Mouse (Mus musculus): ENCODE measurements around the gene Btla. TPM values are rescaled to one million over a fixed set of nuclear protein-coding genes. Genes with fewer than 3 reads are reported as not detected.

Gene Btla
- total and polyA plus RNA-seq, 2 experiments: 0.31 to 0.92 TPM

- TF ChIP-seq POLR2A (IDR thresholded peaks at IDR 0.05; ENCODE audit: extremely low read depth, insufficient read depth, low read length) (no peak), CTCF (IDR thresholded peaks at IDR 0.05; ENCODE audit: low read depth, low read length) (no peak)
- H3K79me2 ChIP-seq (ENCODE audit: control insufficient read depth, insufficient read depth, low read length): no peaks in the 10 kb centered on the region
- no peak overlapping the region for H3K4me3 ChIP-seq (ENCODE audit: insufficient read depth, low read depth, low read length)
- 0 out of 2 replicates have a peak, but pooled peaks cover 2% of the 10 kb centered on the region for H3K27me3 ChIP-seq (ENCODE audit: control insufficient read depth, insufficient read depth, low read length)
- no peak overlapping the region for H3K9ac ChIP-seq (ENCODE audit: low read depth, low read length)
- no peaks in the 10 kb centered on the region for H3K4me1 ChIP-seq (ENCODE audit: control insufficient read depth, insufficient read depth, low read length)
- no peak for DNase-seq (ENCODE audit: extremely low read depth, low read depth, low spot score)
- no peaks in the 10 kb centered on the region for H3K36me3 ChIP-seq (ENCODE audit: control insufficient read depth, insufficient read depth, low read length)
- H3K27ac ChIP-seq (replicated peaks; ENCODE audit: insufficient read depth, low read depth, low read length): no peak overlapping the region
These were observed 37.9 kb downstream of the Btla start for GRCm38 (mm10) chr16:45262051-45262450.

DNA sequence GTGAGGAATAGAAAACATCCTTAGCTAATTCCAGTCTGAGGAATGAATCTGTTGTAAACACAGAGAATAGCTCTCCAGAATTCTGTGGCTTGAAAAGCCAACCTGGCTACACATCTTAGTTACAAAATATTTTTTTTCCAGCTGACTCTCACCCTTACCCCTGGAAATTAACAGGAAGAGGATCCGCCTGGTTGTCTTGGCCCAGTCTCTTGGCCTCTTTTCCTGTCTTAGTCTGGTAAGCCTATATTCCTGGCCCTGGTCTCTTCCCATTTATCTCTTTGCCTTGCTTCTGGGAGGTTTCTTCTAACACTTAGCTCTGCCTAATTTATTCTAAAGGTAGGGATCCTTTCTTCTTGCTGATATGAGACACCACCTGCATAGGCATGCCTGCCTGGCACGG, 45.8 kb downstream of the Btla start:
- 40% methylated on average over 2 of the region's 2 CpGs for WGBS
- Histone ChIP-seq H3K27me3 (ENCODE audit: control insufficient read depth, insufficient read depth, low read length) (no peaks in the 10 kb centered on the region), H3K79me2 (ENCODE audit: control insufficient read depth, insufficient read depth, low read length) (no peaks in the 10 kb centered on the region), H3K9ac (ENCODE audit: low read depth, low read length) (no peak overlapping the region), H3K27ac (replicated peaks; ENCODE audit: insufficient read depth, low read depth, low read length) (no peak overlapping the region), H3K4me1 (ENCODE audit: control insufficient read depth, insufficient read depth, low read length) (no peaks in the 10 kb centered on the region; the same call in 1 of the 2 replicates), H3K4me3 (ENCODE audit: insufficient read depth, low read depth, low read length) (no peak overlapping the region), H3K36me3 (ENCODE audit: control insufficient read depth, insufficient read depth, low read length) (no peaks in the 10 kb centered on the region)
- TF ChIP-seq CTCF (IDR thresholded peaks at IDR 0.05; ENCODE audit: low read depth, low read length) (no peak), POLR2A (IDR thresholded peaks at IDR 0.05; ENCODE audit: extremely low read depth, insufficient read depth, low read length) (no peak)
- no peak for DNase-seq (ENCODE audit: extremely low read depth, low read depth, low spot score)

GRCm38 (mm10) chr16:45283093-45283492, 59.0 kb downstream of the Btla start:
- H3K4me1 ChIP-seq (ENCODE audit: control insufficient read depth, insufficient read depth, low read length): no peaks in the 10 kb centered on the region
- H3K27ac ChIP-seq (replicated peaks; ENCODE audit: insufficient read depth, low read depth, low read length): no peak overlapping the region
- no peaks in the 10 kb centered on the region for H3K36me3 ChIP-seq (ENCODE audit: control insufficient read depth, insufficient read depth, low read length)
- DNase-seq (ENCODE audit: extremely low read depth, low read depth, low spot score): no peak
- no peaks in the 10 kb centered on the region for H3K79me2 ChIP-seq (ENCODE audit: control insufficient read depth, insufficient read depth, low read length)
- 77% methylated on average over 1 of the region's 1 CpGs for WGBS
- no peaks in the 10 kb centered on the region for H3K27me3 ChIP-seq (ENCODE audit: control insufficient read depth, insufficient read depth, low read length)
- H3K4me3 ChIP-seq (ENCODE audit: insufficient read depth, low read depth, low read length): no peak overlapping the region
- H3K9ac ChIP-seq (ENCODE audit: low read depth, low read length): no peak overlapping the region
- no peak for TF ChIP-seq POLR2A (IDR thresholded peaks at IDR 0.05; ENCODE audit: extremely low read depth, insufficient read depth, low read length)

- no peak overlapping the region for H3K27ac ChIP-seq (replicated peaks; ENCODE audit: insufficient read depth, low read depth, low read length)
- H3K4me1 ChIP-seq (ENCODE audit: control insufficient read depth, insufficient read depth, low read length): no peaks in the 10 kb centered on the region
- H3K27me3 ChIP-seq (ENCODE audit: control insufficient read depth, insufficient read depth, low read length): no peaks in the 10 kb centered on the region
- H3K9ac ChIP-seq (ENCODE audit: low read depth, low read length): no peak overlapping the region
- no peaks in the 10 kb centered on the region for H3K79me2 ChIP-seq (ENCODE audit: control insufficient read depth, insufficient read depth, low read length)
- no peaks in the 10 kb centered on the region for H3K36me3 ChIP-seq (ENCODE audit: control insufficient read depth, insufficient read depth, low read length)
- TF ChIP-seq POLR2A (IDR thresholded peaks at IDR 0.05; ENCODE audit: extremely low read depth, insufficient read depth, low read length): no peak
- TF ChIP-seq CTCF (IDR thresholded peaks at IDR 0.05; ENCODE audit: low read depth, low read length): no peak
- no peak overlapping the region for H3K4me3 ChIP-seq (ENCODE audit: insufficient read depth, low read depth, low read length)
- WGBS: 61% methylated on average over 3 of the region's 3 CpGs
- no peak for DNase-seq (ENCODE audit: extremely low read depth, low read depth, low spot score)
These were observed 73.7 kb downstream of the Btla start for GRCm38 (mm10) chr16:45297806-45298205.

Other genes with a start within 250 kb of the Btla start
- 8.2 and 9.3 TPM in 2 replicates for gene Ccdc80, start 130.9 kb upstream of the Btla start, total RNA-seq (2014; rRNA removed)
- gene Ccdc80, start 130.9 kb upstream of the Btla start, polyA plus RNA-seq (2012; rRNA removed): 3.6 and 4.5 TPM in 2 replicates
- 13.2 and 16.0 TPM in 2 replicates for gene Slc35a5, start 65.6 kb upstream of the Btla start, total RNA-seq (2014; rRNA removed)
- gene Slc35a5, start 65.6 kb upstream of the Btla start, polyA plus RNA-seq (2012; rRNA removed): 9.5 and 10.1 TPM in 2 replicates
- 57.9 and 73.6 TPM in 2 replicates for gene Atg3, start 65.5 kb upstream of the Btla start, total RNA-seq (2014; rRNA removed)
- gene Atg3, start 65.5 kb upstream of the Btla start, polyA plus RNA-seq (2012; rRNA removed): 18.9 and 22.8 TPM in 2 replicates
- 1.0 and 1.9 TPM in 2 replicates for gene Cd200, start 184.7 kb downstream of the Btla start, total RNA-seq (2014; rRNA removed)
- 0.86 and 1.2 TPM in 2 replicates for gene Cd200, start 184.7 kb downstream of the Btla start, polyA plus RNA-seq (2012; rRNA removed)